Mouse (Mus musculus) gastrocnemius, adult 18-20 months (tissue): ENCODE data around the gene Csrp1. TPM values are rescaled to one million over a fixed set of nuclear protein-coding genes. Genes with fewer than 3 reads are reported as not detected.
A peak's percentile ranks its signal among the peaks of the same experiment; 100 is the strongest.

Experiments
- DNase-seq: peaks from one replicate; pipeline ENCODE4 v3.0.0; 2021; ENCODE audit warnings: low spot score
- total RNA-seq, 2 experiments: library from RNA; stranded (reverse); gene quantifications; 2 replicates each; pipeline ENCODE4 v1.2.3; 2021

Csrp1 gene
- total RNA-seq, 2 experiments from 2014 or later, result 21.6 to 31.7 TPM

DNA sequence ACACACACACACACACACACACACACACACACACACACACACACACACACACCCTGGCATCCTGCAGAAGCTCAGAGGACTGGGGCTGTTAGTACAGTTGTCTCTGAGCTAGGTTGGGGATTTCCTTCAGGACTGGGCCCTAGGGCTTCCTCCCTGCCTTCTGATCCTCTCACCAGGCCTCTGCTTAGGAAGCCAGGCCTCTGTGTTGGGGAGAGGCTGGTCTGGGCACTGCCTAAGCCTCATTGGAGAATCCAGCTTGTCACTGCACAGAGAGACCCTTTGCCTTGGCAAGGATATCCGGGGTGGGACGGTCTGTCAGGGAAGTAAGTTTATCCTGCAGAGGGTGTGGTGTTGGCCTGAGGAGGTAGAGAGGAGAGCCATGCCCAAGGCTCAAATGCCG is 10.4 kb downstream of the Csrp1 start:
- DNase-seq, result no peak

DNA sequence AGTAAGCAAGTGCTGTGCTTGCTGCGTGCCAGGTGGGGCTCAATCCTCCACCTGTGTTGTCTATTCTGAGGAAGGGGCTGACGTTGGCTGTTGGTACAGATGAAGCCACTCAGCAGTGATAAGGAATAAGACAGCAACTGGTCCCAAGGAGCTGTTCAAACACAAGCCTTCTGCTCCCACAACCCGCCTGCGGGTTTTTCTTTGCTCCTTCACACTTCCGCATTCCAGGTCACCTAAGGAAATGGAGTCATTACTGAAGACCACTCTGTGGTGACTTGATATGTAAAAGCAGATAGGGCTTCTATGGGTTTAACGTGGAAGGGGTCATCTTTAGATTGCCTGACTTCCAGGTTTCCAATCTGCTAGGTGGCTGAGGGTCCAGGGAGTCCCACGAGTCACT is 11.5 kb downstream of the Csrp1 start:
- no peak for DNase-seq

DNA sequence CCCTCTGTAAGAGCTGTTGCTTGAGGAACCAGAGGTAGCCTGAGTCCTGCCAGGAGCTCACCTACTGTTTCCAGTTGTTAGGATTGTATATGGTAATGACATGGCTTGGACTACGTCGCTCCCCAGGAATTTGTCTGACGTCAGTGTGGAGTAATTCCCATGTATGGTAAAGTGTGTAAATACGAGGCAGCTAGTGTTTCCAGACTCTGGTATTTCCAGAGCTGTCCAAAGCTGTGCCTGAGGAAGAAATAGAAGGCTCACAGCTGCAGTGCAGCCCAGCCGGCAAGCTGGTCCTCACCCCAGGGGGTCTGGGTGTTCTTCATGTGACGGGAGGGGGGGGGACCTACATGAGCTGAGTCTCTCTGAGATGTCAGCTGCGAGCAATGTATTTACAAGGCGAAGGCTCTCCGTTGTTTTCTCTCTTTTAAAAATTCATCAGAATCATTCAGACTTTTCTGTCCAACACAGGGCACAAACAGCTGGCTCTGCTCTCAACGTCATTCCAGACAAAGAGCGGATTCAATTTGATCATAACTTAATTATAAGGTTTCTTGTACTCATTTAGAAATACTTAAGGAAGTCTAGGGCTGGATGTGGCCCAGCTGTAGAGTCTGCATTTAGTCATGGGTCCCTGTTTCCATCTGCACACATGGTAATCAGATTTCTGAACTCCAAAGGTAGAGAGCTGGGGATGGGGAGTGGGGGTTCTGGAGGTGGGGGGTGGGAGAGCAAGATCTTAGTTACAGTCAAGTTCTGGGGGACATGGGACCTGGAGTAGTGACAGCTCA is 12.2 kb downstream of the Csrp1 start:
- DNase-seq, result no peak

DNA sequence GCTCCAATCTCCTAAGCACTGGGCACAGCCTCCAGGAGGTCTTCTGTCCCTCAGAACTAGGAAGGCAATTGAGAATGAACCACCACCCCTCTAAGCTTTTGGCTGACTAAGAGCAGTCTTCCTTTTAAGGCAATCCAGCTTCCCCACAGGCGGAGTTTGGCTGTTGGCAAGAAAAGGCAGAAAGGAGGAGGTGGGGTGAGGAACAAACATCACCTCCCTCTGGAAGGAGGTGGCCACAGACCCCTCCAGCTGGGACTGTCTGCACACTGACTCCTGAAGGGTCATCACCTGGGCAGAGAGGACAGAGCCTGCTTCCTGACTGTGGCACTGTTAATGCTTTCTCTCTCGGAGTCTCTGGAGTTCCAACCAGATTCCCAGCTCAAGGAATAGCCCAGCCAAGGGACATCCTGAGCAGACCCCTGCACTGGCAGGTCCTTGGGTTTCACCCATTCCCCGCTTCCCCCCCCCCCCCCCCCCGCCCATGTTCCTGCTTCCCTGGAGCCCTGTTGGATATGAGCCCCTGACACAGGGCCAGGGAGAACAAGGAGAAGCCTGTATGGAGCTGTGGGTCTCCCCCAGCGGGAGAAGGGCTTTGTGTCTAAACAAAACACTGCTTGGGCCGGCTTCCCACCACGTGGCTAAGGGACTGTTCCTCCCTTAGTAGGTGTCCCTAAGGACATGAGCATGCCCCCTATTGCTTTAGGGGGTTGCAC is 14.5 kb downstream of the Csrp1 start:
- peak; percentile 43 for DNase-seq

DNA sequence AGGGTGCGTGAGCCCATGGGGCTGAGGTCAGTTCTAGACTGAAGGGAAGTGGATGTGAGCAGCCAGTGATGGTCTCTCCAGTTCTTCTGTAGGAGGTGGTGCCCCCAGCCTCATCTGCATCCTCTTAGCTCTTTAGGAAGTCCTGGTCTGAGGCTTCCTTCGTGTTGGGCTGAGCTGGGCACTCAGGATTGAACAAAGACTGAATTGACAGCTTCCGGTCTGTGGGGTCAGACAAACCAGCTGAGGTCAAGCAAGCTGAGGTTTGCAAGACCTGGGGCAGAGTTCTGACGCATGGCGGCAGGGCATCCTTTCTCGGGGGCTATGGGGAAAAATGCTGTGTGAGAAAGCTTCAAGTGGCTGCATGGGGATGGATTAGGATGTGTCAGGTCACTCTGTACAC is 15.6 kb downstream of the Csrp1 start:
- DNase-seq, result no peak

DNA sequence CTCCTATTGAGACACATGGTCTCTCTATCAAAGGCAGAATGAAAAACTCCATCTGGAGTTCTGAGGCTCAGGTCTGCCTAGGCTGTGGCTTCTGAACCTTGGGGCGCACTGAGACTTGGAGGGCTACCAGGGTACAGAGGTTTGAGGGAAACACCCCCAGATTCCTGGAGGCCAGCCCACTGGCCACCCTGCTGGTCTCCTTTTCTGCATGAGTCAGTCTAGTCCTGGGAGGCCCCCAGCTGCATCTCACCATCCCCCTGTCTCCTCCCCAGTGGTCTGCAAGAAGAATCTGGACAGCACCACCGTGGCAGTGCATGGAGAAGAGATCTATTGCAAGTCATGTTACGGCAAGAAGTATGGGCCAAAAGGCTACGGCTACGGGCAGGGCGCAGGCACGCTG is 25.1 kb downstream of the Csrp1 start:
- no peak for DNase-seq

DNA sequence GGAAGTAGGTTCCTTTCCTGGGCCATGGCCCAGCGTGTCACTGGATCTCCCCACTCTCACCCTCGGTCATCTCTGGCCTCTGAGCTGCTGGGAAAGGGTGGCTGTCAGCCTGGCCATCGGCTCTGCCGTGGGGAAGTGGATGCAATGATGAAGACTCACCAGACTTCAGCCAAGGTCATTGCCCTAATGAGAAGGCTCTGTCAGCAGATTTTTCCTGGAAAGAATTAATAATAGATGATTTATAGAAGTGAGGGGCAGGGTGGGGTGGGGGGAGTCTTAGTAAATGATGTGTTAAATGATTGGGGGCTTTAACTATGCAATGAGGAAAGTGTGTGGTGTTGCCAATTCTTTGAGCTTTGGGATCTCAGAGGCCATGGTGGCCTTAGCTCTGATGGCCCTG is 26.4 kb downstream of the Csrp1 start:
- no peak for DNase-seq

DNA sequence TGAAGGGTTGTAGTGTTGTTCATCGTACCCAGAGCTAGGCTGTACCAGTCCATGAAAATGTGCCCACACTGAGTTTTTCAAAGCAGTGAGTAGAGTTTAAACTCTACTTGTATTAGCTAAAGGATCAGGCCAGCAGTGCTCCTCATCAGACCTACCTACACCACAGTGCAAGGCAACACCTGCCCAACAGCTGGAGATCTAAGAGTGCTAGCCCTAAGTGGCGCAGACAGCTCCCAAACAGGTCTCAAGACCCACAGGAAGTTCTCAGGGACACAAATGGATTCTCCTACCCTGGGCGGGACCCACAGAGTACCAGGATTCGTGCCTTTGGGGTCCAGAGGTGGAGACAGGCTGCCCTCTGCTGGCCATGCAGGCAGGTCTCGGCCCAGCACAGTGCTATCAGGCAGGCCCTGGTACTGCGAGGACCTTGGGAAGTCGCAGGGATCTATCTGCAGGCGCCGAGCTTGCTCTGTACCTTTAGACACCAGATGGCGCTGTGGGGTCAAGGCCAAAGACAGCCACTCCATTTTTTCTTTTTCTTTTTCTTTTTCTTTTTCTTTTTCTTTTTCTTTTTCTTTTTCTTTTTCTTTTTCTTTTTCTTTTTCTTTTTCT is 33.0 kb downstream of the Csrp1 start:
- DNase-seq, result peak; percentile 95

DNA sequence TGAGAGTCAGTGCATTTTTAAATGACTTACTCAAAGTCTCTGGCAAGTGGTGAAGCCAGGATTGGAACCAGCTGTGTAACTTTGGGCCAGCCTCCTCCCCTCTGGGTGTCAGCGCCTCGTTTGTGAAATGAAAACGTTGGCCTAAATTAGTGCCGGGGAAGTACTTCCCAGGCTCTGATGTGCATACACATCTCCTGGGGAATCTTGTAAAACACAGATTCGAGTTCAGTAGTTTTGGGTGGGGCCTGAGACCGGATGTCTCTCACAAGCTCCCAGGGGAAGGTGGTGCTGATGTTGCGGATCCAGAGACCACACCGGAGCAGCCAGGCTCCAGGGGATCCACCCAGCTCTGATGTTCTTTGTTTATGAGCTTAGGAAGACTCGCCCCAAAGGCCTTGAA is 35.4 kb downstream of the Csrp1 start:
- peak; percentile 87 for DNase-seq

DNA sequence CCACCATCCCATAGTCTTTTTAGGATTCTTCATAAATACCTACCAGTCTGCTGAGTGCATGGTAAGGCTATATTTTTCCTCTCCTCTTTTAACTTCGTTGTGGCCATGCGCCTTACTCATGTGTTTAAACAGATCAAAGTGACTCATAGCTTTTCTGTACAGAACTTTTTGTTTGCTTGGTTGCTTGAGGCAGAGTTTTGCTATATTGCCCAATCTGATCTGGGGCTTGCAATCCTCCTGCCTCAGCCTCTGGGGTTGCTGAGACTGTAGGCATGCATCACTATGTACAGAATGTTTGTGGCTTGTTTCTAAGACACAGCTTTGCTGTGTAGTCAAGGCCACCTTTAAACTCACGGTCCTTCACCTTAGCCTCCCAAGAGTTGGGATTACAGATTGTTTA is 36.1 kb downstream of the Csrp1 start:
- DNase-seq, result no peak

DNA sequence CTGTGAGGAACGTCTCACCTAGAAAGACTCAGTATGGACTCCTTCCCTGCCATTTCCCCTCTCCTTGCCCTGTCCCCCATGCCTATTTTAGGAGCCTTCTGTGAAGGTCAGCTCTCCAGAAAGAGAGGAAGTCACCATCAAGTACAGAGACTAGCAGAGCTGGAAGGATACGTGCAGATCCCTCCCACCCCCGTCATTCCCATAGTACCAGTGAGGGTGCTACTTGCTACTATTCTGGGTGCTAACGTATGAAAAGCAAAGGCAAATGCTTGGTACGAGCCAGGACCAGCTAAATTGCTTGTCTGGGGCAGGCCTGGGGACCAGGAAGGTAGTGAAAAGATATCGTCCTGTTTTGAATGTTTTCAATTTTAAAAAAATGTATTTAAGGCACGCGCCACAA is 37.4 kb downstream of the Csrp1 start:
- no peak for DNase-seq

DNA sequence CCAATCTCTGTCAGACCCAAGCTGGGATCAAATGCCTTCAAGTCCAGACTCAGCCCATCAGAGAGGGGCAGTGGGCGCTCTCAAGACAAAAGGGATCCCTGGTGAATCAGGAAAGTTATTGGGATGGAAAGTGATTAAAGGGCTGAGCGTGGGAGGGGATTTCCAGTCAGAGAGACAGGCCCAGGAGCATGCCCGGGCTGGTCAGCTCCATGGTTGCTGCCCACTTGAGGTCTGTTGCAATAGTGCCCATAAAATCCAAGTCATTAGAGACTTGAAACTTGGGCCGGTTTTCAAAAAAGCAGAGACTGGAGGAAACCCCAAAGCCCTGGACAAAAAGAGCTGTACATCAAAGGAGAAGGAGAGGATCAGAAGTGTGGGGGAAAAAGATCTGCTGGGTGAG is 39.8 kb downstream of the Csrp1 start:
- DNase-seq, result no peak

DNA sequence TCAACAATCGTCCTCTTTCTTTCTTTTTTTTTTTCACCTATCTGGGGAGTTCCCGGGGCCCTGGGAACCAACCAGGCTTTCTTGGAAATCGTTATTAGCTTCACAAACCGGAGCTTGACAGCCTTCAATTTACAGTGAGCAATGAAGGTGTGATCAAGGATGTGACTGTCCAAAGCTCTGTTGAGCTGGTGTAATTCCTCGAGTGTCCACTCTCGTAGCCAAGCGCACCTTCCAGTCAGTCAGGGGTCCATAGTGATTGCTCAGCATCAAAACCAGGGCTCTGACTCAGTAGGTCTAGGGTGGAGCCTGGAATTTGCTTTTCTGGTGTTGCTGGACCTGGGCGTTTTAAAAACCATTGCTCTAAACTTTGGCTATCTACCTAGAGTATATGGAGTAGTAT is 40.4 kb downstream of the Csrp1 start:
- no peak for DNase-seq

DNA sequence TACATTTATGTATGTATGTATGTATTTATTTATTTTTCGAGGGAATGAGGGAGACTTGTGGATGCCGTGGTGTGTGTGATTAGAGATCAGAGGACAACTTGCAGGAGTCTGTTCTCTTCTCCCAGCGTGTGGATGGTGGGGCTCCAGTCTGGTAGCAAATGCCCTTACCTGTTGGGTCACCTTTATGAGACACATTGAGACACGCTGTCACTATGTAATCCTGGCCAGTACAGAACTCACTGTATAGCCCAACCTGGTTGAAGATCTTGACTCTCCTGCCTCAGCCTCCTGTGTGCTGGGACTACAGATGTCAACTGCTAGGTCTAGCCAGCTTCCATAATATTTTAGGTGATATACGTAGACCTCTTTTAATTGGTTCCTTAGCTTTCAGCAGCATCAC is 41.9 kb downstream of the Csrp1 start:
- no peak for DNase-seq

DNA sequence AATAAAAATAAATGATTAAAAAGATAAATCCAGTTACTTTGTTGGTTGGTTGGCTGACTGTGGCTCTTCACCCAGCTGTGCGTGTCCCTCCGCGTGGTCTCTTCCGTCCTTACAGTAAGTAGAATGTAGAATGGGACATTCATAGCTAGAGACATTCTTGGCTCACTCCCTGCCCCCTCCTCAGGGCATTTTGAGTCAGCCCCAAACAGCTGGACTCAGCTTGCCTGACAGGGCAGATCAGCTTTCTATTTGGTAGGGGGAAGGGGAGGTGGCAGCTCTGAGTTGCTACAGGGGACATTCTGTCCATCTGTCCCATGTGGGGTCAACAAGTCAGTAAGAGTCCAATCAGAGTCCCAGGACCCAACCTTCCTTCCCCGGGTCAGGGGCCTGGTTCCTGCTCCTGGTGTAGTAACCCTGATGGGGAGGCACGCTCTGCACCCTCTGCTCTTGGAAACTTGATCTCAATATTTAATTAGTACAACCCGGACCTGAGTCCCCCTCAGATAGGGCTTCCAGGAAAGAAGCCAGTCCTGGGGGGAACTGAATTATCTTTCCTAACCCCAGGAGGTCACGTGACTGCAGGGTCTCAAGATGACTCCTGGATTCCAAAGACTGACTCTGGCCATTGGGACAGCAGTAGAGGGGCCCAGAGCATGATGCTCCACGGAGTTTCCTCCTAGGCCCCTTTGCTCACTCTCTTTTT is 43.8 kb downstream of the Csrp1 start:
- DNase-seq, result peak; percentile 63

DNA sequence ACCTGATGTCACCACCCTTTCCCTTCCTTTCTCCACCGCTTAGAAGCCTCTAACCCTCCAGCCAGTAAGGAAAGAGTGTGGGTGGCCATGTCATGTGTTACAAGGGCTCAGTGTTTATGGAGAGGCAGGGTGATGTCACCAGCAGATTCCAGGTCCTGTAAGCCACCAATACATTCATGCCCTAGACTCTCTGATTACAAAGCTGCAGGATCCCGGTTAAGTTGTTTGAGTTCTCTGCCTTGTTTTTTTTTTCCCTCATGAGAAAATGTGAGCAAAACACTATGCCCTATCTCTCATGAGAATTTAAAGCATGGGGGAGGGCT is 44.3 kb downstream of the Csrp1 start:
- DNase-seq, result no peak

DNA sequence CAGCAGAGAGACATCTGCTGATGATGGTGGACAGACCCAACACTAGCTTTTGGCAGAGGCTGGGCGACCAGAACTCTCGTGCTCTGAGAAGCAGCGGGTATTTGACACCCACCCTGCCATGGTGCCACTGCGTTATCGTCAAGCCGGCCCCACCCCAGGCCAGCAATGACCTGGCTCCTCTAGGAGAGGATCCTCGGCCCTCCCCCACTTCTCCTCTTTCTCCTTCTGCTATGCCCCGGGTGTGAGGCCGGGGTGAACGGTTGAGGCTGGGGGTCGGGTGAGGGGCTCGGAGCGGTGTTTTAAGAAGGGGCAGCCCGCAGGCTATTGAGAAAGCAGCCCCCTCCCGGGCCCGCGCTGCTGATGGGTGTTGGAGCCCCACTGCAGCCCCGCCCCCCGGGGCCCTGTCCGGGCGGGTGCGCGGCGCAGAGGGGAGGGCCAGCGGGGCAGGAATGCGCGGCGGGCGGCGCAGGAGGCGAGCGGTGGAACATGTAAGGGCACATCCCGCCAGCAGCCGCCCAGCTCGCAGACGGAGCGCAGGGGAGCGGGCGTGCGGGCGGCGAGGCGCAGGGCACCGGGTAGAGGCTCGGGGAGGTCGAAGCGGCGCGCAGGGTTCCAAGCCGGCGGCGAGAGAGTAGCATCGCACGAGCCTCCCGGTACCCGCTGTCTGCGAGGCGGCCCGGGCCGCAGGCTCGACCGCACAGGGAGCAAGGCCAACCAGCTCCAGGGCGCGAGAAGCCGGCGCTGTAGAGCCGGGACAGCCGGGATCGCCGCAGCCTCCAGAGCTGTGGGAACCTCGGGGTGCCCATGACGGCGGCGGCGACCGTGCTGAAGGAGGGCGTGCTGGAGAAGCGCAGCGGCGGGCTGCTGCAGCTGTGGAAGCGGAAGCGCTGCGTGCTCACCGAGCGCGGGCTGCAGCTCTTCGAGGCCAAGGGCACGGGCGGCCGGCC is 46.1 kb downstream of the Csrp1 start, which contains the start of gene Phlda3:
TSS of gene Phlda3 (plus strand) at position 475 of the 947 bp plus-strand sequence.
- DNase-seq, result peak; percentile 85

DNA sequence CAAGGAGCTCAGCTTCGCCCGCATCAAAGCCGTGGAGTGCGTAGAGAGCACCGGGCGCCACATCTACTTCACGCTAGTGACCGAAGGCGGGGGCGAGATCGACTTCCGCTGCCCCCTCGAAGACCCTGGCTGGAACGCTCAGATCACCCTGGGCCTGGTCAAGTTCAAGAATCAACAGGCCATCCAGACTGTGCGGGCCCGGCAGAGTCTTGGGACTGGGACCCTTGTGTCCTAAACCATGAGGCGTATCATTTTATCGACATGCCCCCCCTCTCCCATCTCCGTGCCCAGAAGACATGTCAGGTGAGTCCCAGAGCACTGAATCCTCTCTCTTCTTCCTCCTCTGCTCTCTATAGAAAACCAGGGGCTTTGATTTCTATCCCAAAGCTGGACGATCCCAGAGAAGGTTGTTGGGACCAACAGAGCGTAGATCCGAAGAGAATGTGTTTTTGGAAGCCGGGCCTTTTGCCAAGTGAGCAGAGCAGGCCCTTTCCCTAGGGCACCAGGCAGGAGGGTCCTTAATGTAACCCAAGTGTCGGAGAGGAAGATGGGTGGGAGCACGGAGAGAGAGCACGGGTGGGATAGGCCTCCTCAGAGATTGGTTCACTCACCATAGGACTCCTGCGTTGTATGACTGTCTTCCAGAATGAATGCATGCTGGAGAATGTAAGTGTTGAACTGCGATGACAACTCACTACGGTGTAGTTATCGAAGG is 46.9 kb downstream of the Csrp1 start:
- no peak for DNase-seq

DNA sequence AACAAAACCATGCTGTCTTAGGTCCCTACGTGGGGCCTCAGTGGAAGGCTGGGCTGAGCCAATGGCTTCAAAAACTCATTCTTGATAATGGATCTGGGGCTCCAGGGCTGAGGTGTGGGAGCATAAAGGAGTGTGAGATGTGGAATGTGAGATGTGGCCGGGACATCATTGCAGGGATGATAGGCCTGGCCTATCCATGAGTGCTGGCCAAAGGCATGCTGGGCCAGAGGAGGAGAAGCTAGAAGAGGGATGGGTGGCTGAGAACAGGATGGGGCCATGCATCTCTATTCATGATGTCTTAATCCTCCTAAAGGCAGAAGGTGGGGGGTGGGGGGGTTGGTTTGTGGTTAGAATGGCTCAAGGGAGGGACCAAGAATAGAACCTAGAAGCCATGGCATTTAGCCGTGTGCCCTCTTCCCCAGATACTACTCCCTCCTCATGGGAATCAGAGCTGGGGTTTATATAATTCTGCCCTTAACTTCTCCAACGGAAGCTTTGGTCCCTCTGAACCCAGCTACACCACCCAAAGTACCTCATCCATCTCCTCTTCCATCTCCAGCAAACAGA is 47.5 kb downstream of the Csrp1 start:
- DNase-seq, result no peak

DNA sequence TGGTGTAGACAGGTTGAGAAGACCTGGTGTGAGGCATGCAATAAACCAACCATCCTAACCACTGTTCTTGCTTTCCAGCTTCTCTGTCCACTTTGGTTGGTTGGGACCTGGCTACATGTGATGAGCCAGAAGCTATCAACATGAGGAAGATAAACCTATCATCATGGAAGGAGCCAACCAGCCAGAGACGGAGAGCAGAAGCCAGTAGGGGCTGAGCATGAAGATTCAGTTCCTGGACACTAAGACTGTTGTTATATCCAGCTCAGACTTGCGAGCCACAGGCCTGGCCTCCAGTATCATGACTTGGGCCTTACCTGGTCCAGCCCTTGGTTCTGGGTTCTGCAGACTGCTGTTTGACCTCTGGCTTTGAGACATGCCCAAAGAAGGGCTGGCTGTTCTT is 48.5 kb downstream of the Csrp1 start:
- no peak for DNase-seq
